Mouse (Mus musculus): ENCODE data around the gene Arid4b.
"Not testable (repeated sequence)": the region's sequence is repeated elsewhere in the genome, so short reads cannot be mapped to it uniquely, and the experiment has no call there.

Gene Arid4b

DNA sequence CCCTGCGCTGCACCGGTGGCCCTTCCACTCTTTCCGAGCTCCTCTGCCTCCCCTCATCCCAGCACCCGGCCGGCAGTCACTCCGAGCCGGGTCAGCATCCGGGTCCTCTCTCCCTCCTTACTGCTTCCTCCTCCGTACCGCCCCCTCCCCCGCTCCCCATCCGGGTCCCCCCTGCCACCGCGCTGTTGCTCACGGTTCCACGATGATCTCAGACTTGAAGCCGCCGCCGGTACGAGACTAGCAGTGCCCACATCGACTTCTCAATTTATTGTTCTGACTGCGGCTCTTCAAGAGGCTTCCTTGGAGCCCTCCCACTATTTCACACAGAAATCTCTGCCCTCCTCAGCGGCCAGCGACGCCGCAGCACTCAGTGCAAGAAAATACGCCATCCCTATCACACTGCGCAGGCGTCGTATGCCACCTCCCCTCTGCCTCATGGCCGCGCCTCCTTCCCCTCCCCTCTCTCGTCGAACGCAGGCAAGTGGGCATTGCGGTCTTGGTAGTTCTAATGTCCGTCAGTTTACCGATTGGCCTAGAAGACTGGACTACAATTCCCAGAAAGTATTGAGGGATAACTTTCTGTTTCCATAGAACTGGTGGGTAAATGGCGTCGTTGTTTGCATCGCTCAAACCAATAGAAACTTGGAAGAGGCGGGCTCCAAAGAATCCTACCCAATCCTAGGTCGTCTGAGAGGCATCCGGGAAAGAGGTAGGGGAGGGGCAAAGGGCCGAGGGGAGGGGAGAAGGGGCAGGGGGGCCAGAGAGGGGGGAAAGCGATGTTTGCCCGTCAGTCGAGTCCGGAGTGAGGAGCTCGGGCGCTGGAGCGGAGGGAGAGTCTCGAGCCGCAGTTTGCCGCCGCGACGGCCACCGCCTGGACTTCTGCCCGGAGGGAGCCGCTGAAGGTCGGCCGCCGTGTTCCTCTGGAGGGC is at the start of gene Arid4b, which contains the start of gene Ggps1:
Arid4b (plus strand) TSS at position 220 of the 929 bp plus-strand sequence.
Ggps1 (minus strand) TSS at position 476 of the 929 bp plus-strand sequence.
- DNase-seq (ENCODE audit: extremely low spot score, low read depth, low spot score): peak; percentile 98

DNA sequence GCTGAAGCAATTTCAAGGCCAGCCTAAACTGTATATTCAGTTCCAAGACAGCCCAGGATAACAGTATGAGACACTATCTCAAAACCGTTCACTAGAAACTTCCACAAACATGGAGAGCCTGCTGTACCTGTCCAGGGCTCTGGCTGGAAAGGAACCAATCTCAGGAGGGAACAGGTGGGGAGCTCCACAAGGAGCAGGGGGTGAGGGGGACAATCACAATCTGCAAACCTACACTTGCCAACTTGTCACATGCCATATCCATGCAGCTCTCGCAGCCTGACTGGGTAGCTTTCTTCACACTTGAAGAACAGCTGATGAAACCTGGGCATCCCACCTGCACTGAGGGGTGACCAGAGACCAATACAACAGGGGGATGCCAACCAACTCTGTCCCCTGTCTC is 49.0 kb upstream of the Arid4b start:
- no peak for DNase-seq (ENCODE audit: extremely low spot score, low read depth, low spot score)

DNA sequence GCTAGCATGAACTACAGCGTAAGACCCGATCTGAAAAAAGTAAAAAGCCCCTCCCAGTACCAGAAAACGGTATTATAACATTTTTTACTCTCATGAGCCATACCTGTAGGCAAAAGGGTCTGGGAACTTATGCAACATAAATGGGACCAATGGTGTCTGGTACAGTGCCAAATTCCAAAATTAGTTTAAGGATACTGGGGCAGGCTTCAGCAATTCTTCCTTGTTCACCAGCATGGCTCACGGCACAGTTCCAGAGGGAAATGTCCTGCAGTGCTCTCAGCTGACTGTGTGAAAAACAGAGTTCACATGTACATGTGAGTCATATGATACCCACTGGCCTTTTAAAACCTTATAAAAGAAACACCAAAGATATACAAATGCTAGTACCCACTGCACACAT is 48.5 kb upstream of the Arid4b start:
- DNase-seq (ENCODE audit: extremely low spot score, low read depth, low spot score): no peak

DNA sequence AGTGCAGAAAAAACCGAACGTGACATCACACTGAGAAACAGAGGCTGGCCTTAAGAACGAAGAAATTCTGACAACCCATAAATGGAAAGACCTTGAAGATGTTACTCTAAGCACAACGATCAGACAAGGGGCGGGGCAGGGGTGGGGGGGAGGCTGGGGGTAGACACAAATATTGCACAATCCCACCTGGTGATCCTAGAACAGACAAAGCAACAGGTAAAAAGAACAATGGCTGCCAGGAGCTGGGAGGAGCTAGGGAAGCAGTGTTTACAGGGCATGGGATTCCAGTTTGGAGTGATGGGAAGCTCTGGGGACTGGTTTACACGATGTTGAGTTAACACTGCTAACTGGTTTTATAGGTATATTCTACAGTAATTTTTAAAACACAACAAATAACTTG is 47.4 kb upstream of the Arid4b start:
- DNase-seq (ENCODE audit: extremely low spot score, low read depth, low spot score): no peak

DNA sequence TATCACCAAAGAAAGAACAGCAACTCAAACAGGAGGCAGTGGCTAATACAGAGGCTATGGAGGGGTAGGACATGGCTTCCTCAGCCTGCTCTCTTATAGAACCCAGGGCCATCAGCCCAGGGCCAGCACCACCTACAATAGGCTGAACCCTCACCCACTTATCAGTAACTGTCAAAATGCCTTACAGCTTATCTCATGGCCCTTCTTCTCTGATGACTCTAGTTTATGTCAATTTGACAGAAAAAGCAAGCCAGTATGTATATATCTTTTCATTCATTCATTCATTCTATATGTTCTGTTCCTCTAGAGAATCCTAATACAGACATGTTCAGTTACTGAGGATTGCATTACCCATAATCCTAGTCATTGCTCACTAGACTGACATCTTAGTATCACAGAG is 44.7 kb upstream of the Arid4b start:
- DNase-seq (ENCODE audit: extremely low spot score, low read depth, low spot score): no peak

DNA sequence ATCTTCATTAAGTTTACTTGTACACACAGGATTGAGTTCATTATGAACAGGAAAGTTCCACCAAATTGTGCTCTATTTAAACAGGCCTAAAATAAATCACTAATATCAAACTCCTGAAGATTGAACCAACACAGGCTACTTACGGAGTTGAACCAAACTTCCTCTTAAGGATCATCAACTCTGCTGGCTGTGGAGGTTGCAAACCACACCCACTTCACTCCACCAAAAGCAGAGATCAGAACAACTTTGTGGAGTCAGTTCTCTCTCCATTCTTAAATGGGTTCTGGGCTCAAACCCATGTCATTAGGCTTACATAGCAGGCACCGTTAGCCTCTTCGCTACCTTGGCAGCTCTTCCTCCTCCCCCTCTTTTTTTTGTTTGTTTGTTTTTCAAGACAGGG is 44.2 kb upstream of the Arid4b start:
- DNase-seq (ENCODE audit: extremely low spot score, low read depth, low spot score): no peak

DNA sequence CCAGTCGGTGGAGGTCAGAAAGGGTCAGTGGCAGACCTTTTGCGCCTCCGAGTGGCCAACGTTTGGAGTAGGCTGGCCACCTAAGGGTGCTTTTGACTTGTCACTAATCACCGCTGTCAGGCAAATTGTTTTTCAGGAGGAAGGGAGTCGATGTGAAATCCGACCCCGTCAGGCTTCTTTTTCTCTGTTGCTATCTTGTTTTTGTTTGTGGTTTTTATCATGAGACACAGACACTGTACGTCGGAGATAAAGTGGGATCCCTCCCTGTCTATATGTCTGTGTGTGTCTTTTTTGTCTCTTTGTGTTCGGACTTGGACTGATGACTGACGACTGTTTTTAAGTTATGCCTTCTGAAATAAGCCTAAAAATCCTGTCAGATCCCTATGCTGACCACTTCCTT is 41.6 kb upstream of the Arid4b start:
- not testable (repeated sequence) for DNase-seq (ENCODE audit: extremely low spot score, low read depth, low spot score)

DNA sequence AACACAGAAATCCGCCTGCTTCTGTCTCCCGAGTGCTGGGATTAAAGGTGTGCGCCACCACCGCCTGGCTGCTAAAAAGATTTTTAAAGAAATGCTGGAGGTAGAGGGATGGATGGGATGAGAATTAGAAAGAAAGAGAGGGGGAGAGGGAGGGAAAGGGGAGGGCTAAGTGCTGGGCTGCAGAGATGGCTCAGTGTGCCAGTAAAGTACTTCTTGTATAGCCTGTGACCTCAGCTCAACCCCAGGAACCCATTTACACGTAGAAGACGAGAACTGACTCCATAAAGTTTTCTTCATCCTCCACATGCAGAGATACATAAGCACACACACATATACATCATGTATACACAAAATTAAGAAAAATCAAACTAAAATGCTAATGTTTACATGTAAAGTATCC is 37.5 kb upstream of the Arid4b start:
- no peak for DNase-seq (ENCODE audit: extremely low spot score, low read depth, low spot score)

DNA sequence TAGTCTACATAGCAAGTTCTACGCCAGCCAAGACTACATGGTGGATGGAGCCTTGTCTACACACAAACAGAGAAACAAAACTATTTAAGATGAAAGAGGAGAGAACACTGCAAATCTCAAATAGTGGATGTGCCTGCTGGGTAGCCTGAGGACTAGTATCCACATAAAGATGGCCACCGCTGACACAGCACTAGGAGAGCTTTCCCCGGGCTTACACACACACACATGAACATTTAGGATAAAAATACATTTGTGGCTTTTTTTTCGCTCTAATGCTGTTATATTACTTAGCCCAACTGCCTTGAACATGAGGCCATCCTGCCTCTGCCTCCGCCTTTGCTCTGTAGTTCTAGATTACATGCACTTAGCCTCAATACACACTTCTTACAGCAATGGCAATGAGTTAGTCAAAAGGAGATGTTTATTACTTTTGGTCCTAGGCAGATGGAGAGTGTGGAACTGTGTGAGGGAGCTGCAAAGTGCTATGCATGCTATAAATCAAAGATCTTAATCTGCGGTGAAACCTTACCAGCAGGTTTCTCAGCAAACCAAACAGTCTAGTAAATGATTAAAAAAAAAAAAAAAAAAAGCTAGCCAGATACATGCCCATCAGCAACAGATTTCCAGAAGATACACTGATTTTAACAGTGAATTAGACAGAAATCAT is 36.7 kb upstream of the Arid4b start:
- no peak for DNase-seq (ENCODE audit: extremely low spot score, low read depth, low spot score)

DNA sequence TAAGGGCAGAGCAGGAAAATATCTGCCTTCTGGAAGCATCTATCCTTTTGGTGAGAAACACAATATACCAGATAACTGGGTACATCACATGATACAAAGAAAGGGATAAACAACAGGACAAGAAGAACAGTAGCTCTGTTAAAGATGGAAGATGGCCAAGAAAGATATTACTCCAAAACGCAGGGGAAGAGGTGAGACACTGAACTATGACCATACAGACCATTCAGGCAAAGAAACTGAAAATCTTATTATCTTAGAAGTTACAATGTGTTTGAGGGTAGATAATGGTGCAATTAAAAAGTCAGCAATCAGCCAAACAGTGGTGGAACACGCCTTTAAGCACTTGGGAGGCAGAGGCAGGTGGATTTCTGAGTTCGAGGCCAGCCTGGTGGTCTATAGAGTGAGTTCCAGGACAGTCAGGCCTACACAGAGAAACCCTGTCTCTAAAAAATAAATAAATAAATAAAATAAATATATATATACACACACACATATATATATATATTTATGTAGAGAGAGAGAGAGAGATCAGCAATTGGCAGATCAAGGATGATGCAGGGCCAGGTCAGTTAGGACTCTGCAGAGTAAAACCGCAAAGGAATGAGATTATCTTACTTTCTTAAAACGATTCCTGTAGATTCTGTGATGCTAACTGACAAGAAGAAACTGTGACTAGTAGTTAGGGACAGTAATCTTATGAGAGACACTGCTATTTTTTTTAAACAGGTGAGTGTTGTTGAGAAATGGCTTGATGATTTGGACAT is 29.5 kb upstream of the Arid4b start:
- no peak for DNase-seq (ENCODE audit: extremely low spot score, low read depth, low spot score)

DNA sequence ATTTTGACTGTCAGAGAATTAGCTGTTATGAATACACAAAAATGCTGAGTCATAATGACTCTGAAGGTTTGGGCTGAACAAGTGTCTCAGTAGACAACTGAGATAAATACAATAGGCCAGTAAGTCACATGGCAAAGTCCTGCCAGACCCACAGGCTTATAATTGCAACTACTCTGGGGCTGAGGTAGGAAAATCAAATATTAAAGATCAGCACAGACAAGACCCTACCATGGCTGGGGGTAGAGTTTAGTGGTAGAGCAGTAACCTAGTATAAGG is 29.0 kb upstream of the Arid4b start:
- DNase-seq (ENCODE audit: extremely low spot score, low read depth, low spot score): no peak

DNA sequence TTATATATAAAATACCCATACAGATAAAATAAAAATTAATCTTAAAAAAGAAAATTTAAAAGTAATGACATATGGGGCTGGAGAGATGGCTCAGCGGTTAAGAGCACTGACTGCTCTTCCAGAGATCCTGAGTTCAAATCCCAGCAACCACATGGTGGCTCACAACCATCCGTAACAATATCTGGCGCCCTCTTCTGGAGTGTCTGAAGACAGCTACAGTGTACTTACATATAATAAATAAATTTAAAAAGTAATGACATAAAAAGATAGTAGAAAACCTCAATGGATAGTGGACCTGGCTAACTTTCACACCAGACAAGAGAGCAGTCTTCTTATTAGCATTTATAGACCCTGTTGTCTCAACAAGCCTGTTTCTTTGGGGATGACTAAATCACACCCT is 27.7 kb upstream of the Arid4b start:
- DNase-seq (ENCODE audit: extremely low spot score, low read depth, low spot score): not testable (repeated sequence)

DNA sequence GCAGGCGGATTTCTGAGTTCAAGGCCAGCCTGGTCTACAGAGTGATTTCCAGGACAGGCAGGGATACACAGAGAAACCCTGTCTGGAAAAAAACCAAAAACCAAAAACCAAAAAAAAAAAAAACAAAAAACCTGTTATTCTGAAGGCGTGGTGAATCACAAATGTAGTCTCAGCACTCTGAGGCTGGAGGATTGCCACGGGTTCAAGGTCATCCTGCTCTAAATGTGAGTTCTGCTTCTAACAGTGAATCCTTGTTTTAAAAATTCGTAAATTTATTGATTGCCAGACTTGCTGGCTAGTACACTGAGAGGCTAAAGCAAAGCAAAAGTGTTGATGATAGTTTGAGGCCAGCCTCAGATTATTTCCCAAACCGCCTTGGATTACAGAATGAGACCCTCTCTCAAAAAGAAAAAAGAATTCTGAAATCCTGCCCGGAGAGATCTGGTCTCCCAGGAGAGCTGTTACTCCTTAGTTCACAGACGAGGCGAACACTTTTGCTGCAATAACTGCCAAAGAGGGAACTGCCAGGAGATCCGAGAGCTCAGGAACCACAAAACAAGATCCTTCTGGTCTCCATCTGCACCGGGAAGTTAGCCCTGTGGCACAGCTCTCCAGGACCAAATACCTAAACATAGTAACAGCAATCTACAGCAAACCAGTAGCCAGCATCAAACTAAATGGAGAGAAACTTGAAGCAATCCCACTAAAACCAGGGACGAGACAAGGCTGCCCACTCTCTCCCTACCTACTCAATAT is 27.0 kb upstream of the Arid4b start:
- DNase-seq (ENCODE audit: extremely low spot score, low read depth, low spot score): no peak

DNA sequence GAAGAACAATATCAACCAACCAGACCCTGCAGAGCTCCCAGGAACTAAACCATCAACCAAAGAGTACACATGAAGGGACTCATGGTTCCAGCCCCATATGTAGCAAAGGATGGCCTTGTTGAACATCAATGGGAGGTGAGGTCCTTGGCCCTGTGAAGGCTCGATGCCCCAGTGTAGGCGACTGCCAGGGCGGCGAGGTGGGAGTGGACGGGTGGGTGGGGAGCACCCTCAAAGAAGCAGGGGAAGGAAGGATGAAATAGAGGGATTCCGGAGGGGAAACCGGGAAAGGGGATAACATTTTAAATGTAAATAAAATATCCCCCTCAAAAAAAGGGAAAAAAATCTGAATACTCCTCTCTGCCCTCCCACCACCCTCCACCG is 24.1 kb upstream of the Arid4b start:
- DNase-seq (ENCODE audit: extremely low spot score, low read depth, low spot score): no peak

DNA sequence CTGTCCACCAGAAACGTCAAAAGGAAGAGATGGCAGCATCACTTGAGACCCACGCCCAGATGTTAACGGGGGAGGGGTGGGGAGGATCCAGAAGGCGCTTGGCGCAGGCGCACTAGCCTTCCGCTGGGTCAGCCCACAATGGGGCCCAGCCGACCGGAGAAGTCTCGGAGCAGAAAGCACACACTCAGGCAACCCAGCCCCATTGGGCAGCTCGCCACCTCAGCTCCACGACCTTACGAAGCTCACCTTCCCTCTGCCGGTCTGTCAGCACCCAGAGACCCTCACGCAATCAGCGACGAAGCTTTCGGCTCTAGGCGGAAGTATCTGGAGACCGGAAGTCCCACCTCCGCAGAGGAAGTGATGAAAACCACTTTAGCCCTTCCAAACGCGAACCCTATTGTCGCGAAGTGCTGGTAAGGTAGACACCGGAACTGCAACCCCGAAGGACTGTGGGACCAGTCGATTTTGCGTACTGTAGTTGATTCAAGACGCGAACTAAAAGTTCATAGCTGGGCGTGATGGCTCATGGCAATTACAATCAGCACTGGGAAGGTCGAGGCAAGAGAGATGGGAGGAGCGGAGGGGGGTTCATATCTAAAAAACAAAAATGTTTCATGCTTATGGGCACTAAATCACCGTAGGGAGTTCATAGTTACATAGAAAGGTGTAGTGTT is 23.6 kb upstream of the Arid4b start, which contains the start of gene Tbce:
Tbce (minus strand) TSS at position 347 of the 674 bp plus-strand sequence.
- DNase-seq (ENCODE audit: extremely low spot score, low read depth, low spot score): peak; percentile 87

DNA sequence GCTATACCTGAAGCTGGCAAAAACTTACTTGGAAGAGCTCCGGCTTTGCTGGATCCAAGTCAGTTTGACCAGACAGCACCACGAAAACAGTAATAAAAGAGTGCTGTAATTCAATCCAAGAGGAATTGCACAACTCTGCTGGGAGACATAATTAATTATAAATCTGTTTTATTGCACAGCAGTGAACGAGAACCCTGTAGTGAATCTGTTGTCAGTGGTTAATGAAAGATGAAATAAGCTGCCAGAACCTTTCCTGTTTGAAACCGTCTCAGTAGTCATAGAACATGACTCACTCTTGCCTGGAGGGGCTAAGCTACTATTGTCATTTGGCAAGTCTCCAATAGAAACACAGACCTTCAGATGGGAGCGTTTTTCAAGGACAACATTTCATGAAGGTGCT is 22.8 kb upstream of the Arid4b start:
- no peak for DNase-seq (ENCODE audit: extremely low spot score, low read depth, low spot score)

DNA sequence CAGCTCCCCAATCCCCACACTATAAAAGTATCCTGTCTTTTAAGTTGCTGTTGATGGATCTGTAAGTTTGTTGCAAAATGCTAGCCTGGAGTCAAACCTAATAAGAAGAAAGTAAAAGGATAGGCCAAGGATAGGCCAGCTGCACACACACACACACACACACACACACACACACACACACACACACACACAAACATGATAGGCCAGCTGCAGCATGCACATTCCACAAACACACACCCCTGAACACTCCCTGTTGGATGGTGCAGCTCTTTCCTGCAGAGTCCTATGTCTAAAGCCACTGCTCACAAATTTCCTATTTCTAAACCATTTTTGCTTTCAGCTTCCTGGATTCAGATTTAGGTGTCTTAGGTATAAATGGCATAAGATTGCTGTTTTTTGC is 19.2 kb upstream of the Arid4b start:
- DNase-seq (ENCODE audit: extremely low spot score, low read depth, low spot score): no peak

DNA sequence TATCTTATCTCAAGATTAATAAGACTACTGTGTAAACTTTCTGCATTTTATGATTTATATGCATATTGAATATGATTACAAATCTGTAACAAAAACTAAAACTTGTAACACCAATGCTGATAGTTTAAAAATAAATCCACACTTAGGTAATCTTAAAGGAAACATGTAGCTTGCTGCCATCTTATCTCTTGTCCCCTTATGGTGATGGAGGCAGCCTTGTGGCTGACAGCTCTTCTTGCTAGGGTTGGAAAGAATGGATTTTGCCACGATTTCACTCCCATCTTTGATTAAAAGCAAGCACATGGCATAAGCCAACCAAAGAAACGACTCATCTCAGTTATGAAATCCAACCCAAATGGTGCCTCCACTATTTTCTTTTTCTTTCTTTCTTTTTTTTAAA is 18.5 kb upstream of the Arid4b start:
- no peak for DNase-seq (ENCODE audit: extremely low spot score, low read depth, low spot score)

DNA sequence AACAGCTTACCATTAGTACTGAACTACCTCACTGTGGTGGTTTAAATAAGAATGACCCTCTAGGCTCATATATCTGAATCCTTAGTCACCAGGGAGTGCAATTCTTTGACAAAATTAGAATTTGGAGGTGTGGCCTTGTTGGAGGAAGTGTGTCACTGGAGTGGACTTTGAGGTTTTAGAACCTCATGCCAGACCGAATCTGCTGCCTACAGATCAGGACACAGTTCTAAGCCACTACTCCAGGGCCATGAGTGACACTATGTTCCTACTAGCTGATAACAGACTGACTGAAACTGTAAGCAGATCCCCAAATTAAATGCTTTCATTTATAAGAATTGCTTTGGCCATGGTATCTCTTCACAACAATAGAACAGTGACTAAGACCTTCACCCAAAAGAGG is 13.2 kb upstream of the Arid4b start:
- DNase-seq (ENCODE audit: extremely low spot score, low read depth, low spot score): no peak

DNA sequence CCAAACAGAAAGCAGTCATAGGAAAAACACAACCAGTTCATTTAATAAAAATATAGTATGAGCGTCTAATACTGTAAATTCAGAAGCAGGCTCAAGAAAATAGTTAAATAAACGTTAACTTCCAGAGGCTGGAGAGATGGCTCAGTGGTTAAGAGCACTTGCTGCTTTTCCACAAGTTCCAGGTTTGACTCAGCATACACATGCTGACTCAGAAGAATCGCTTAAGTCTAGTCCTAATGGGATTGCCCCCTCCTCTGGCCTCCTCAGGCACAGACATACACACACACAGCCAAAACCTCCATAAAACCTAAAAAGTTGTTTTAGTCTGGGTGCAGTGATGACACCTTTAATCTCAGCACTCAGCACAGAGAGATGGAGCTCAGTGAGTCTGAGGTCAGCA is 6.2 kb upstream of the Arid4b start:
- no peak for DNase-seq (ENCODE audit: extremely low spot score, low read depth, low spot score)
